ENCODE assay signal across 9 mouse cellular contexts in the genomic region with DNA sequence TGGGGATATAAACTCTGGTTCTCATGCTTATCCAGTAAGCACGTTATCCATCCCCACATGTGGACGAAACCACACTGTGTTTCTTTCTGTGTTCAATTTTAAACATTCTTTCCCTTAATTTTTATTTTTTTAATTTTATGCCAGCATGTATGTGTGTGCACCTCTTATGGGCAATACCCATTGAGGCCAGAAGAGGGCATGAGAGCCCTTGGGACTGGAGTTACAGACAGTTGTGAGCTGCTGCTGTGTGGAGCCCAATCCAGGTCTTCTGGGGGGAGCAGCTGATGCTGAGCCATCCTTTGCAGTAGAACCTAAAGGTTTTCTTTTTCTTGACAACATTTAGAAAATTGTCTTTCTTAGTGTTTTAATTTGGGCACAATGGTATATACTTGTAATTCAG. TPM values are rescaled to one million over a fixed set of nuclear protein-coding genes. Genes with fewer than 3 reads are reported as not detected.
A peak's percentile ranks its signal among the peaks of the same experiment; 100 is the strongest.
DNase-seq lines count a peak whose midpoint lies in the region; ATAC-seq lines count a peak whose summit lies in the region.
"Had no signal": no experiment of that assay in that cellular context is flagged by ENCODE, and none has a peak within 500 bp of the region (broad histone marks: within the 10 kb centered on the region; RNA-seq: fewer than 3 reads in every experiment).

No protein-coding gene starts in this region.

- H3K4me2 ChIP-seq in liver, embryonic 11.5 days: no peak overlapping the region
- H3K4me2 ChIP-seq: midbrain, embryonic 11.5 days had no signal

- H3K27me3 ChIP-seq in liver, embryonic 11.5 days (replicated peaks; ENCODE audit: control insufficient read depth, insufficient read depth, low read length): no peaks in the 10 kb centered on the region

- no peaks in the 10 kb centered on the region for H3K9me3 ChIP-seq in liver, embryonic 11.5 days (ENCODE audit: control insufficient read depth, low read length)

- H3K27ac ChIP-seq in liver, embryonic 11.5 days (ENCODE audit: low read depth, low read length): no peak overlapping the region

- H3K36me3 ChIP-seq in liver, embryonic 11.5 days (ENCODE audit: control insufficient read depth, insufficient read depth, low read length): peaks cover 2% of the 10 kb centered on the region; the same call in 1 of the 2 replicates

- ATAC-seq in liver, embryonic 11.5 days (replicated peaks; ENCODE audit: low FRiP score): no peak
- no peak for ATAC-seq in cerebellum, adult (ENCODE audit: insufficient number of reproducible peaks, low FRiP score, low TSS enrichment)

- DNase-seq in cerebellum, postnatal 10 days: peak; percentile 67 to 71
- no peak for DNase-seq in cerebellum, postnatal 4 days (ENCODE audit: low spot score in 2 of 2)
- peak; percentile 51 for DNase-seq in liver
- DNase-seq in liver, embryonic 11.5 days (ENCODE audit: low spot score): no peak
- peak; percentile 43 for DNase-seq in embryo, embryonic 11 days
- peak; percentile 40 for DNase-seq in retina, embryonic 14.5 days (ENCODE audit: low spot score)
- DNase-seq in urinary bladder, postnatal 25 days (ENCODE audit: low spot score): no peak

- H3K9ac ChIP-seq in liver, embryonic 11.5 days (ENCODE audit: low read depth, low read length): no peak overlapping the region

- H3K4me3 ChIP-seq in liver, embryonic 11.5 days (ENCODE audit: low read depth, low read length): no peak overlapping the region

- WGBS in liver, embryonic 11.5 days: 71% methylated on average over 2 of the region's 2 CpGs

- H3K4me1 ChIP-seq in liver, embryonic 11.5 days (replicated peaks; ENCODE audit: control insufficient read depth, insufficient read depth, low read length): peaks cover 12% of the 10 kb centered on the region

RNA-seq across cellular contexts. Expression of gene Mrc2, which starts 52.8 kb away (rescaled TPM):
- polyA plus RNA-seq in liver, embryonic 11.5 days (2014; fragmentation: Nextera tagmentation; extraction: Ambion mirVana): 3.3 and 4.8 TPM in 2 replicates

Comparison
In these comparisons a context has a peak if more than half of its experiments do, and no peak if none do; other contexts are left out.
1. DNase-seq: peak in cerebellum, postnatal 10 days (2 of 2), liver (single experiment), embryo, embryonic 11 days (single experiment) and retina, embryonic 14.5 days (single experiment); none in cerebellum, postnatal 4 days (0 of 2), liver, embryonic 11.5 days (single experiment) and urinary bladder, postnatal 25 days (single experiment).